Mouse (Mus musculus) forebrain, embryonic 13.5 days (tissue): ENCODE data around the gene Gm28230. TPM values are rescaled to one million over a fixed set of nuclear protein-coding genes. Genes with fewer than 3 reads are reported as not detected.
A peak's percentile ranks its signal among the peaks of the same experiment; 100 is the strongest.

Source experiments
- ATAC-seq: fragments of 200-750 bp; cut with Nextera tagmentation; 2 replicates; pipeline ENCODE4 v1.8.0; 2017
- H3K27ac ChIP-seq: fragments of 300-500 bp; sonication (generic); 2 replicates; pipeline ENCODE4 v1.5.1; 2015; ENCODE audit warnings: inconsistent platforms, mild to moderate bottlenecking, moderate library complexity
- H3K27me3 ChIP-seq: fragments of 300-500 bp; sonication (generic); 2 replicates; pipeline ENCODE4 v1.6.1; 2015; ENCODE audit warnings: mild to moderate bottlenecking, inconsistent platforms
- H3K36me3 ChIP-seq: fragments of 300-500 bp; sonication (generic); 2 replicates; pipeline ENCODE4 v1.6.1; 2015; ENCODE audit warnings: mild to moderate bottlenecking, inconsistent platforms; ENCODE audit not compliant: poor library complexity, severe bottlenecking
- H3K4me1 ChIP-seq: fragments of 300-500 bp; sonication (generic); 2 replicates; pipeline ENCODE4 v1.6.1; 2015; ENCODE audit warnings: inconsistent platforms
- H3K4me2 ChIP-seq: fragments of 300-500 bp; sonication (generic); 2 replicates; pipeline ENCODE4 v1.6.1; 2015; ENCODE audit warnings: inconsistent platforms, mild to moderate bottlenecking, moderate library complexity
- H3K4me3 ChIP-seq: fragments of 300-500 bp; sonication (generic); 2 replicates; pipeline ENCODE4 v1.5.1; 2015; ENCODE audit warnings: mild to moderate bottlenecking, inconsistent platforms
- H3K9ac ChIP-seq: fragments of 300-500 bp; sonication (generic); 2 replicates; pipeline ENCODE4 v1.6.1; 2015; ENCODE audit warnings: mild to moderate bottlenecking, inconsistent platforms
- H3K9me3 ChIP-seq: fragments of 300-500 bp; sonication (generic); replicated peaks from 2 replicates; pipeline ENCODE4 v1.6.1; 2016; ENCODE audit warnings: inconsistent platforms
- WGBS: fragments of 180-500 bp; shearing (Covaris S2); methylation state at CpG from one replicate; pipeline ENCODE4 v1.1.7; 2015; 5-methylcytosine and 5-hydroxymethylcytosine counted together
- polyA plus RNA-seq: library from polyadenylated mRNA; unstranded; fragments of >200 nt; fragmentation: Nextera tagmentation; extraction: Ambion mirVana; gene quantifications from 2 replicates; pipeline ENCODE4 v1.2.1, GENCODE M21; 2015

The Gm28230 gene
- polyA plus RNA-seq, 1 experiment from 2014 or later = not detected

GRCm38 (mm10) chr2:74709465-74710419 is 16.8 kb upstream of the Gm28230 start:
- H3K9me3 ChIP-seq = no peaks in the 10 kb centered on the region
- ATAC-seq = no peak
- 3% methylated on average over 5 of the region's 5 CpGs for WGBS
- H3K4me3 ChIP-seq = no peak overlapping the region
- no peak overlapping the region for H3K27ac ChIP-seq
- peaks cover 98% of the 10 kb centered on the region for H3K27me3 ChIP-seq
- peaks cover 18% of the 10 kb centered on the region for H3K4me1 ChIP-seq
- H3K4me2 ChIP-seq = no peak overlapping the region
- H3K9ac ChIP-seq = no peak overlapping the region
- no peaks in the 10 kb centered on the region for H3K36me3 ChIP-seq

GRCm38 (mm10) chr2:74710929-74711543 is 15.5 kb upstream of the Gm28230 start:
- Histone ChIP-seq H3K4me3 (no peak overlapping the region), H3K27me3 (peaks cover 98% of the 10 kb centered on the region), H3K36me3 (no peaks in the 10 kb centered on the region), H3K27ac (no peak overlapping the region), H3K4me1 (peaks cover 12% of the 10 kb centered on the region), H3K9ac (no peak overlapping the region), H3K4me2 (no peak overlapping the region), H3K9me3 (no peaks in the 10 kb centered on the region)
- WGBS = under 1% methylated on average over 16 of the region's 16 CpGs
- no peak for ATAC-seq

GRCm38 (mm10) chr2:74711721-74712621 is 14.6 kb upstream of the Gm28230 start, which contains the start of the genes Hoxd3 and Hoxd4:
Gene Hoxd3, plus strand, starts transcription at chr2:74711927.
Gene Hoxd4, plus strand, starts transcription at chr2:74711929.
- WGBS = under 1% methylated on average over 65 of the region's 65 CpGs
- Histone ChIP-seq H3K4me1 (peaks cover 12% of the 10 kb centered on the region), H3K4me3 (peak within 1 kb of the TSS; percentile 15), H3K27ac (no peak within 1 kb of the TSS), H3K4me2 (peak within 1 kb of the TSS; percentile 42), H3K9me3 (no peaks in the 10 kb centered on the region), H3K36me3 (no peaks in the 10 kb centered on the region), H3K27me3 (peaks cover 98% of the 10 kb centered on the region), H3K9ac (no peak within 1 kb of the TSS)
- ATAC-seq = no peak

- H3K36me3 ChIP-seq = no peaks in the 10 kb centered on the region
- H3K4me1 ChIP-seq = peaks cover 12% of the 10 kb centered on the region
- H3K27ac ChIP-seq = no peak overlapping the region
- no peak overlapping the region for H3K9ac ChIP-seq
- WGBS = 3% methylated on average over 19 of the region's 19 CpGs
- no peak overlapping the region for H3K4me2 ChIP-seq
- H3K4me3 ChIP-seq = no peak overlapping the region
- ATAC-seq = no peak
- no peaks in the 10 kb centered on the region for H3K9me3 ChIP-seq
- H3K27me3 ChIP-seq = peaks cover 99% of the 10 kb centered on the region
These were observed 13.0 kb upstream of the Gm28230 start for GRCm38 (mm10) chr2:74713239-74714150.

- ATAC-seq = no peak
- peaks cover 99% of the 10 kb centered on the region for H3K27me3 ChIP-seq
- no peak overlapping the region for H3K4me3 ChIP-seq
- H3K9ac ChIP-seq = no peak overlapping the region
- WGBS = 3% methylated on average over 18 of the region's 18 CpGs
- H3K9me3 ChIP-seq = no peaks in the 10 kb centered on the region
- no peaks in the 10 kb centered on the region for H3K36me3 ChIP-seq
- peaks cover 12% of the 10 kb centered on the region for H3K4me1 ChIP-seq
- no peak overlapping the region for H3K27ac ChIP-seq
- no peak overlapping the region for H3K4me2 ChIP-seq
These were observed 12.3 kb upstream of the Gm28230 start for GRCm38 (mm10) chr2:74714156-74714789.

GRCm38 (mm10) chr2:74714881-74715280 is 11.6 kb upstream of the Gm28230 start:
- Histone ChIP-seq H3K9me3 (no peaks in the 10 kb centered on the region), H3K36me3 (no peaks in the 10 kb centered on the region), H3K9ac (no peak overlapping the region), H3K27me3 (peaks cover 99% of the 10 kb centered on the region), H3K4me3 (no peak overlapping the region), H3K4me2 (no peak overlapping the region), H3K27ac (no peak overlapping the region), H3K4me1 (peaks cover 12% of the 10 kb centered on the region)
- under 1% methylated on average over 14 of the region's 14 CpGs for WGBS
- no peak for ATAC-seq

GRCm38 (mm10) chr2:74715504-74716241 is 10.9 kb upstream of the Gm28230 start:
- Histone ChIP-seq H3K36me3 (no peaks in the 10 kb centered on the region), H3K27ac (no peak overlapping the region), H3K4me3 (0 out of 2 replicates have a peak overlapping the region, but pooled peaks have one; percentile 4), H3K27me3 (peaks cover 99% of the 10 kb centered on the region), H3K4me2 (peak overlapping the region; percentile 46), H3K9me3 (no peaks in the 10 kb centered on the region), H3K9ac (no peak overlapping the region), H3K4me1 (peaks cover 12% of the 10 kb centered on the region)
- ATAC-seq = peak; percentile 38; the same call in 1 of the 2 replicates
- 3% methylated on average over 26 of the region's 26 CpGs for WGBS

- H3K4me3 ChIP-seq = no peak overlapping the region
- no peak overlapping the region for H3K4me2 ChIP-seq
- 0 out of 2 replicates have a peak, but pooled peaks cover 5% of the 10 kb centered on the region for H3K4me1 ChIP-seq
- ATAC-seq = no peak
- H3K36me3 ChIP-seq = no peaks in the 10 kb centered on the region
- peaks cover 100% of the 10 kb centered on the region for H3K27me3 ChIP-seq
- WGBS = 3% methylated on average over 2 of the region's 2 CpGs
- no peak overlapping the region for H3K9ac ChIP-seq
- no peak overlapping the region for H3K27ac ChIP-seq
- no peaks in the 10 kb centered on the region for H3K9me3 ChIP-seq
These were observed 6.1 kb upstream of the Gm28230 start for GRCm38 (mm10) chr2:74720384-74720783.

- Histone ChIP-seq H3K9me3 (no peaks in the 10 kb centered on the region), H3K27ac (no peak overlapping the region), H3K4me2 (no peak overlapping the region), H3K4me3 (no peak overlapping the region), H3K36me3 (no peaks in the 10 kb centered on the region), H3K4me1 (0 out of 2 replicates have a peak, but pooled peaks cover under 1% of the 10 kb centered on the region), H3K9ac (no peak overlapping the region), H3K27me3 (peaks cover 100% of the 10 kb centered on the region)
- no peak for ATAC-seq
- WGBS = 0% methylated on average over 5 of the region's 5 CpGs
These were observed 5.5 kb upstream of the Gm28230 start for GRCm38 (mm10) chr2:74720955-74721491.

GRCm38 (mm10) chr2:74721882-74722281 is 4.6 kb upstream of the Gm28230 start:
- Histone ChIP-seq H3K36me3 (no peaks in the 10 kb centered on the region), H3K27ac (no peak overlapping the region), H3K9ac (no peak overlapping the region), H3K4me2 (no peak overlapping the region), H3K4me3 (no peak overlapping the region), H3K9me3 (no peaks in the 10 kb centered on the region), H3K27me3 (peaks cover 100% of the 10 kb centered on the region), H3K4me1 (no peaks in the 10 kb centered on the region)
- WGBS = 6% methylated on average over 6 of the region's 6 CpGs
- no peak for ATAC-seq
